Mouse (Mus musculus) heart, adult 2 months (tissue): Measurements from ENCODE around the gene Ccdc87. TPM values are rescaled to one million over a fixed set of nuclear protein-coding genes. Genes with fewer than 3 reads are reported as not detected.

Experiments
- DNase-seq, 2 experiments: peaks; one replicate each; pipeline ENCODE4 v3.0.0; 2021
- H3K27ac ChIP-seq: fragments of 200-600 bp; 2 replicates; pipeline ENCODE4 v1.8.1; 2022
- H3K27me3 ChIP-seq: fragments of 200-500 bp; 2 replicates; pipeline ENCODE4 v1.6.1; 2012; ENCODE audit warnings: mild to moderate bottlenecking, low read length, inconsistent platforms, mixed read lengths; ENCODE audit not compliant: control insufficient read depth, insufficient read depth
- H3K36me3 ChIP-seq: fragments of 200-500 bp; 2 replicates; pipeline ENCODE4 v1.6.1; 2012; ENCODE audit warnings: low read length, inconsistent platforms; ENCODE audit not compliant: control insufficient read depth, insufficient read depth
- H3K4me1 ChIP-seq: fragments of 200-500 bp; 2 replicates; pipeline ENCODE4 v1.6.1; 2011; ENCODE audit warnings: low read length; ENCODE audit not compliant: control insufficient read depth, insufficient read depth
- H3K4me3 ChIP-seq: fragments of 200-600 bp; 2 replicates; pipeline ENCODE4 v1.8.1; 2022
- H3K79me2 ChIP-seq: fragments of 200-500 bp; replicated peaks from 2 replicates; pipeline ENCODE4 v1.6.1; 2012; ENCODE audit warnings: mild to moderate bottlenecking, inconsistent platforms, low read length, moderate library complexity, mixed read lengths; ENCODE audit not compliant: control insufficient read depth, insufficient read depth
- H3K9ac ChIP-seq: fragments of 200-500 bp; 2 replicates; pipeline ENCODE4 v1.6.1; 2012; ENCODE audit warnings: low read depth, mild to moderate bottlenecking, control low read depth, inconsistent platforms, low read length, mixed read lengths
- CTCF ChIP-seq: fragments of 200-600 bp; IDR thresholded peaks from 2 replicates; pipeline ENCODE4 v1.8.1; 2022; ENCODE audit warnings: antibody characterized with exemption, mild to moderate bottlenecking, moderate library complexity
- EP300 ChIP-seq: fragments of 200-500 bp; IDR thresholded peaks from 2 replicates; pipeline ENCODE4 v1.6.1; 2011; ENCODE audit warnings: low read depth, low read length, control low read depth; ENCODE audit not compliant: insufficient read depth
- POLR2A ChIP-seq: fragments of 200-500 bp; IDR thresholded peaks from 2 replicates; pipeline ENCODE4 v1.6.1; 2011; ENCODE audit warnings: mild to moderate bottlenecking, low read depth, low read length, control low read depth; ENCODE audit not compliant: insufficient read depth
- WGBS: fragments of 180-500 bp; shearing (Covaris S2); methylation state at CpG from one replicate; pipeline ENCODE4 v1.1.7; 2018; 5-methylcytosine and 5-hydroxymethylcytosine counted together
- intact Hi-C: fragments of 180-260 bp; cut with DNase I; formaldehyde crosslinking; loops from one replicate; pipeline ENCODE4 v1.15.1; 2025
- polyA plus RNA-seq: library from polyadenylated mRNA; depleted of rRNA; stranded (reverse); fragments of >200 nt; gene quantifications from 2 replicates; pipeline ENCODE4 v1.2.3, GENCODE M21; 2012
- total RNA-seq, 2 experiments: library from RNA; stranded (reverse); gene quantifications; 2 replicates each; pipeline ENCODE4 v1.2.3; 2021

Gene Ccdc87
- total and polyA plus RNA-seq, 3 experiments: 0.16 TPM; not detected in 2

GRCm38 (mm10) chr19:4842611-4843010 lies 3.4 kb downstream of the Ccdc87 start:
- no peak overlapping the region for H3K4me3 ChIP-seq
- H3K79me2 ChIP-seq: no peaks in the 10 kb centered on the region
- H3K27me3 ChIP-seq: no peaks in the 10 kb centered on the region
- no peak overlapping the region for H3K27ac ChIP-seq
- intact Hi-C loops: no loop called here
- no peak for DNase-seq
- 41% methylated on average over 2 of the region's 2 CpGs for WGBS
- peaks cover 3% of the 10 kb centered on the region for H3K4me1 ChIP-seq
- no peaks in the 10 kb centered on the region for H3K36me3 ChIP-seq
- no peak overlapping the region for H3K9ac ChIP-seq
- TF ChIP-seq EP300 (no peak), CTCF (no peak), POLR2A (no peak)

GRCm38 (mm10) chr19:4845846-4846245 lies 6.7 kb downstream of the Ccdc87 start:
- no peak overlapping the region for H3K9ac ChIP-seq
- no peak overlapping the region for H3K27ac ChIP-seq
- intact Hi-C loops: no loop called here
- no peaks in the 10 kb centered on the region for H3K36me3 ChIP-seq
- TF ChIP-seq CTCF (no peak), EP300 (no peak), POLR2A (no peak)
- H3K27me3 ChIP-seq: no peaks in the 10 kb centered on the region
- no peak for DNase-seq
- H3K4me1 ChIP-seq: no peaks in the 10 kb centered on the region
- no peaks in the 10 kb centered on the region for H3K79me2 ChIP-seq
- H3K4me3 ChIP-seq: no peak overlapping the region
- whole genome bisulfite sequencing: 58% methylated on average over 2 of the region's 2 CpGs

- no peak overlapping the region for H3K9ac ChIP-seq
- H3K36me3 ChIP-seq: no peaks in the 10 kb centered on the region
- H3K27ac ChIP-seq: no peak overlapping the region
- H3K79me2 ChIP-seq: no peaks in the 10 kb centered on the region
- no peaks in the 10 kb centered on the region for H3K4me1 ChIP-seq
- no peak for DNase-seq
- intact Hi-C loops: loop anchor here (1.0 kb wide), 1 partner anchor 92 kb away; no protein-coding TSS in a partner anchor
- WGBS: 21% methylated on average over 7 of the region's 7 CpGs
- H3K27me3 ChIP-seq: no peaks in the 10 kb centered on the region
- no peak overlapping the region for H3K4me3 ChIP-seq
- TF ChIP-seq CTCF (peak; percentile 77), EP300 (no peak)
These were observed 8.3 kb downstream of the Ccdc87 start for GRCm38 (mm10) chr19:4847490-4847889.

- H3K9ac ChIP-seq: no peak overlapping the region
- H3K27ac ChIP-seq: no peak overlapping the region
- no peaks in the 10 kb centered on the region for H3K36me3 ChIP-seq
- H3K4me1 ChIP-seq: peaks cover 4% of the 10 kb centered on the region; the same call in 1 of the 2 replicates
- TF ChIP-seq POLR2A (no peak), CTCF (no peak), EP300 (no peak)
- H3K79me2 ChIP-seq: no peaks in the 10 kb centered on the region
- H3K27me3 ChIP-seq: no peaks in the 10 kb centered on the region
- 56% methylated on average over 4 of the region's 4 CpGs for WGBS
- H3K4me3 ChIP-seq: no peak overlapping the region
- intact Hi-C loops: loop anchor here (10.0 kb wide), 1 partner anchor 225 kb away; the partner anchor contains the start of gene Rce1
- DNase-seq: no peak
These were observed 10.6 kb downstream of the Ccdc87 start for GRCm38 (mm10) chr19:4849800-4850199.

- no peak for TF ChIP-seq CTCF
- no peak for TF ChIP-seq EP300
- no peak for TF ChIP-seq POLR2A
- intact Hi-C loops: loop anchor here (10.0 kb wide), 1 partner anchor 225 kb away; the partner anchor contains the start of gene Rce1
- H3K79me2 ChIP-seq: no peaks in the 10 kb centered on the region
These were observed 11.1 kb downstream of the Ccdc87 start for GRCm38 (mm10) chr19:4850281-4850680.

GRCm38 (mm10) chr19:4854552-4855469 lies 15.6 kb downstream of the Ccdc87 start, which contains the start of gene Ctsf:
Gene Ctsf, plus strand, starts transcription at chr19:4855130.
- Histone ChIP-seq H3K9ac (peak within 1 kb of the TSS; percentile 90), H3K36me3 (no peaks in the 10 kb centered on the region), H3K4me3 (peak within 1 kb of the TSS; percentile 69), H3K27ac (peak within 1 kb of the TSS; percentile 88), H3K79me2 (no peaks in the 10 kb centered on the region), H3K27me3 (no peaks in the 10 kb centered on the region), H3K4me1 (peaks cover 5% of the 10 kb centered on the region)
- 3% methylated on average over 45 of the region's 45 CpGs for WGBS
- DNase-seq: peak; percentile 90 to 92
- intact Hi-C loops: loop anchor here (2.0 to 10.0 kb wide), 2 partner anchors 24 to 230 kb away; partner anchors contain the start of genes Rce1 and Zdhhc24
- TF ChIP-seq POLR2A: peak; percentile 80
- 0 out of 2 replicates have a peak, but pooled peaks have one; percentile 34 for TF ChIP-seq EP300
- TF ChIP-seq CTCF: peak; percentile 22; the same call in 1 of the 2 replicates

More at GRCm38 (mm10) chr19:4850281-4850680, 11.1 kb downstream of the Ccdc87 start:
- no peak for DNase-seq
- Histone ChIP-seq H3K27ac (no peak overlapping the region), H3K36me3 (no peaks in the 10 kb centered on the region), H3K27me3 (no peaks in the 10 kb centered on the region), H3K4me1 (peaks cover 4% of the 10 kb centered on the region; the same call in 1 of the 2 replicates), H3K9ac (no peak overlapping the region), H3K4me3 (no peak overlapping the region)
- 32% methylated on average over 5 of the region's 5 CpGs for WGBS
